Mouse (Mus musculus) kidney, postnatal 25 days (tissue): ENCODE measurements around the gene Grip1.
A peak's percentile ranks its signal among the peaks of the same experiment; 100 is the strongest.
"Not testable (repeated sequence)": the region's sequence is repeated elsewhere in the genome, so short reads cannot be mapped to it uniquely, and the experiment has no call there.

Source experiments
- DNase-seq, 2 experiments: peaks; one replicate each; pipeline ENCODE4 v3.0.0; 2021; ENCODE audit warnings: mixed read lengths in 2 of 2

Grip1 gene

DNA sequence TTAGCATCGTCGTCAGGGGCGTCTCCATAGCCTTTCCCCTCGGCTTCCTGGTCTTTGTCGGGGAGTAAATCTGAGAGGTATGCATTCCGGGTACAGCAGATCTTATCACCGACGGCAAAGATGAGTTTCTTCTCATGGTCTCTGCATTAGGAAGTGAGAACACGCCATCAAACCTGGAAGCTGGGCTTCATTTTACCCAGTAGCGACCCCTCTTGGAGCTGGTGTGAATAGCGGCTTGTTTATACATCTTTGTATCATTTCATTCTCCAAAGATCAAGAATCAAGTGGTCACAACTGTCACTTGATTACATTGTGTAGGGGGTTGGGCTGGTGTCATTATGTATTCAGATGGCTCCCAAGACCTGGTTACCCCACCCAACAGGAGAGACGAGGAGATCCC lies 638.9 kb downstream of the Grip1 start:
- DNase-seq: no peak

DNA sequence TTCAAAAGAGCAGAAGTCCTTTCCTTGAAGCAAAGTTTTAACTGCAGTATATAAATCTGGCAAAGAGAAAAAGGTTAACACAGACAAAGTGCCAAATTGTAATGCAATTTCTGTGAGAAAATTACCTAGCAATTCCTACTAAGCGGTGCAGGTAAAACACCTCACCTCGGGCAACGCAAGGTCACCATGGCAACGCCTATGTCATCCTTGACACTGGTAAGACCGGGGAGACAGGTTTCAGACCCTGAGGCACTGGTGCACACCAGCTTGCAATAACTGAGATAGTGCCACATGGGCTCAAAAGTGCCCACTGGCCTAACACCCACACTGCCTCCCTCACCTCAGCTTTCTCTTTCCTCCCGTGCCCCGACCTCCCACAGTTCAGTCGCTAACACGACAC lies 641.5 kb downstream of the Grip1 start:
- DNase-seq: no peak

DNA sequence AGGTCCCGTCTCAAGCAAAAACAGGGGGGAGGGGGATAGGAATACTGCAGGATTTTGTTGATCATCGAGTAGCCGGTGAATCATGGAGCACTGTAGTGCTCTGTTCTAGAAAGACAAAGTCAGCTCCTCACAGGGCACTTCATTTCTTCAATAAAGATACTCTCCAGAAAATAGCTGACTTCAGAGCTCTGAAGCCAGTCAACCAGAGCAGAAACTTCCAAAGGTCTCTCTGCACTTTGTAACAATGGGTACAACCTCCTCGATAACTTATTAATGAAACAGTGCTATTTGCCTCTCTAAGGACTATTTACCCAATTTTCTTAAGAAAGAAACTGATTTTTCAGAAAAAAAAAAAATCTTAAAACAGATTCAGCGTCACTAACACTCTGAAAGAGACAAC lies 642.1 kb downstream of the Grip1 start:
- DNase-seq: no peak

GRCm38 (mm10) chr10:120097564-120097963 lies 643.9 kb downstream of the Grip1 start:
- no peak for DNase-seq

- DNase-seq: no peak
These were observed 647.2 kb downstream of the Grip1 start for GRCm38 (mm10) chr10:120100806-120101205.

DNA sequence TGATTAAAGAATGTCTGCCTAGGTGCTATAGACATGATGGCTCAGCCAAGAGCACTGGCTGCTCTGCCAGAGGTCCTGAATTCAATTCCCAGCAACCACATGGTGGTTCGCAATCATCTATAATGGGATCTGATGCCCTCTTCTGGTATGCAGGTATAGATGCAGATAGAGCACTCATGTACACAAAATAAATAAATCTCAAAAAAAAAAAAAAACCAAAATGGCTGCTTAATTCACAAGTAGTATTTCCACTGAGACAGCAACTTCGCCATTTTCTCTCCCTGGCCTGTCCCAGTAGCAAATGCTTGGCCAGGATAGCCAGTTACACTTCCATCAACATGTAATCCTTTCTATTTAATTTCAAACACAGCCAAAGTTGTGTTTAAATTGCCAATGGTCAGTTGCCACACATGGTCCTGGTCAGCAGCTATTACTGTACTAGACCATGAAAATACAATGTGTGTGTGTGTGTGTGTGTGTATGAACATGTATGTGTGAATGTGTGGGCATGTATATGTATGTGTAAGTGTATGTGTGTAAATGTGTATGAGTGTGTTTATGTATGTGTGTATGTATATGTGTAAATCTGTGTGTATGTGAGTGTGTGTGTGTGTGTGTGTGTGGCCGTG lies 658.2 kb downstream of the Grip1 start:
- DNase-seq: no peak

- peak; percentile 98 to 99 for DNase-seq
These were observed 659.1 kb downstream of the Grip1 start, which contains the start of gene Helb for GRCm38 (mm10) chr10:120112507-120113396. Gene Helb (minus strand): TSS chr10:120112987.

GRCm38 (mm10) chr10:120113482-120113881 lies 659.9 kb downstream of the Grip1 start:
- not testable (repeated sequence) for DNase-seq

DNA sequence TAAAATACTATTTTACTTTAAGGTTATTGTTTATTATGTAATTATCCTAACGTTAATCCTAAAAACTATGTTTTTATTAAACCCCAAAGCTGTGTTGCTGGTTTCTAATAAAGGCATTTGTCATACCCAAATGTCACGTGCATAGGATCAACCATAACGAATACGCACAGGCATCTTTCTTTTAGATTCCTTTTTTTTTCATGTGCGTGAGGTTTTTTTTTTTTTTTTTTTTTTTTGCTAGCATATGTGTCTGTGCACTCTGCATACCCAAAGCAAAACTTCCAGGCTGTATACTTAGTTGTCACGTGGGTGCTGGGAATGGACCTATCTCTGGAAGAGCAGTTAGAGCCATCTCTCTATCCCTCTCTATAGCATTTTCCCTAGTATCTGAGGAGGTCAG lies 660.4 kb downstream of the Grip1 start:
- DNase-seq: no peak

DNA sequence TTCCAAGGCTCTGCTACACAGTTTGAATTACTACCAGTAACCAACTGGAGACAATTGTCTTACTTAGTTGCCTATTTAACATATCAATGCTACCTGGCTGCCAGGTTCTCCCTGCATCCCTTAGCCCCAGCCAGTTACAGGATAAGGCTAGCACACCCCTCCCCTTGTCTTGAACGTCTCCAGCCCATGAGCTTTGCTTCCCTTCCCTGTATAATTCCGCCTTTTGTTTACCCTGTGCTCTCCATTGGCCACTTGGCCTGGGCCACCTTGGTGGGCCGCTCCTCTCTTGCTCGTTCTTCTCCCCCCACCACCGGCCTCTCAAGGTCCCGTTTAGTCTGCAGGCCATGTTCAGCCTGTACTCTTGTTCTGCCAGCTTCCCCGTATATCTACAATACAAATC lies 660.9 kb downstream of the Grip1 start:
- DNase-seq: no peak

- no peak for DNase-seq
These were observed 661.6 kb downstream of the Grip1 start for GRCm38 (mm10) chr10:120115249-120115648.

DNA sequence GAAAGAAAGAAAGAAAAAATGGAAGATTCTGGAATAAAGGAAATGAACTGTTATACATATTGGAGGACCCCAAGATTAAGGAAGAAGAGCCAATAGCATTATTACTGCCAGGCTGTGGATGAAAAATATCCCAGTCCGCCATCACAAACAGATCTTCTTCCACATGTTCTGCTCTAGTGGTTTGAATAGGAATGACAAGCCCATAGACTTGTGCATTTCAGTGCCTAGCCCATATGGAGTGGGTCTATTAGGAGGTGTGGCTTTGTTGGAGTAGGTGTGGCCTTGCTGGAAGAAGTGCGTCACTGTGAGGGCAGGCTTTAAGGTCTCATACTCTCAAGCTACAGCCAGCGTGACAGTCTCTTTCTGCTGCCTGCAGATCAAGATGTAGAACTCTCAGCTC lies 670.1 kb downstream of the Grip1 start:
- DNase-seq: no peak

DNA sequence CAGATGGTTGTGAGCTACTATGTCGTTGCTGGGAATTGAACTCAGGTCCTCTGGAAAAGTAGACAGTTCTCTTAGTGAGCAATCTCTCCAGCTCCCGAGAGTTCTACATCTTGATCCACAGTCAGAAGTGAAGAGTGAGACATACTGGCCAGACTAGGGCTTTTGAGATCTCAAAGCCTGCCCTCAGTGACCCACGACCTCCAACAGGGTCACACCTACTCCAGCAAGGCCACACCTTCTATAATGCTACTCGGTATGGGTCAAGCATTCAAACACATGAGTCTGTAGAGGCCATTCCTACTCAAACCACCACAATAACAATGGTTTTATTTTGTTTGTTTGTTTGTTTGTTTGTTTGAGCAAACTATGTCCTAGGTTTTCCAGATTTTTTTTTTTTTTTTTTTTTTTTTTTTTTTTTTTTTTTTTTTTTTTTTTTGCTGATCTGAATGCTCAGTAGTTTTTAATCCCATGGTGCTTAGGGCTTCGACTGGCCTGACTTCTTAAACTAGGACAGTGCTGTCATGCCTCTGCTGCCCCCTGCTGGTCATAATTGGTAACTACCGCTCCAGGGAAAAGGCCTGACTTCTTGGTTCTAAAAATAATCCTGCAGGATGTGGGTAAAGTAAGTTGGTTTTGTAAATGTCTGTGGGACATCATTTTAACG lies 671.3 kb downstream of the Grip1 start:
- DNase-seq: peak; percentile 84 to 88

DNA sequence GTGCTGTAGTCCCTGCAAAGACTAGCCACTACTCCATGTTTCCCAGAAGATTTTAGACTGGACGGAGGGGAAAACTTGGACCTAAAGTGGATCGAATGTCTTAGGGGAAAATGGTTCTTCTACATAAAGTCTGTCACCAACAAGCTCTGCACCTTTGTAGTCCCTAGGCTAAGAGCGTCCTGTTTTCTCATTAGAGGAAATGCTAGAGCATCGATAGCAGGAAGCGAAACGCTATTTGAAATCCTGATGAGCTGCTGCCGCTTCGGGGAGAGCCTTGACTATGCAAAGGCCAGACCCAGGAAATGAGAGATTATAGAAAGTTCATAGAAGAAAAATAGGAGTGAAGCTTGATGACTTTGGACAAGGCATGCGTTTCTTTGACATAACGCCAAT lies 671.8 kb downstream of the Grip1 start:
- DNase-seq: no peak

DNA sequence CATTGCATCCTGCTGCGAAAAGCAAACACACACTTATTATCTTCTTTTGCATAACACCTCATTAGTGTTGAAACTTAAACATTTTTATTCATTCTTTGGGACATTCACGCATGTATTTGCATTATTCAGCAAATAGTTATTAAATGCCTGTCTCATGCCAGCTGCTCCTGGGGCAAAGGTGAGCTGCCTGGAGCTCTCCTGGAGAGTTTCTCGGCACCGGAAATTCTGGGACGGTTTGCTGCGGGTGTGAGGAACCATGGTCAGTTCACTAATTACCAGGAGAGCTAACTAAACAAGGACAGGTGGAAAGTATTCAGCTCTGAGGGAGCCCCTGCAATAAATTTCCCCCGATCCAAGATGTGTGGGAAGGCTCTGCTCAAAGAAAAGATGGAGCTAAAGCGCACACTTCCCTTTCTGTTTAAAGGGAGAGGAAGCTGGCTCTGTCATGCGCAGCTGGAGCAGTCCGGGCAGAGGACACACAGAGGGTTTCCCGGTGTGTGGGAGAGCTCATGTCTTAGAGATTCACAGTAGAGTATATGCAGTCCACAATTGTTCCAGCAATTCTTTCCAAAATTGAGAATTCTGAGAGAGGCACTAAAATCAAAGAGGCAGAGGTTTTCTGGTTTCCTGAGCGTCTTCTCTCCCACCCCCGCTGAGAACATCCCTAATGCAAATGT lies 675.1 kb downstream of the Grip1 start:
- peak; percentile 55 to 71 for DNase-seq

- peak; percentile 51 to 73 for DNase-seq
These were observed 677.0 kb downstream of the Grip1 start for GRCm38 (mm10) chr10:120130621-120131020.

DNA sequence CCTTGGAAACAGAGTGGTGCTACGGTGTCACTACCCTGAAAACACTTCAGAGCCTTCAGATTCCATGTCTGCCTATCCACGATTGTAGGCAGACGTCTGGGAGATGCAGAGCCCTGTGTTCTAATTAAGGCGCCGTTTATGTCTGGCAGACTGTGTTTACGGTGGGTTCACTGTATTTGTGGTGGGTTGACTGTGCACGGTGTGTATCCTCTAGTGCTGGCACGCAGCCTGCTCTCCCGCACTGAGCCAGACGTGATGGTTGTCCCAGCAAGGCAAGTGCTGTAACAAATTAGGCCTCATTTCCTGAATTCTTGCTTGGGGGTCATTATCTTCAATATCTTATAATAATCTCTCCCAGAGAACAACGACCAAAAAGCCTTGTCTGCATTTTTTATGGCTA lies 680.1 kb downstream of the Grip1 start:
- DNase-seq: no peak

- no peak for DNase-seq
These were observed 682.5 kb downstream of the Grip1 start for GRCm38 (mm10) chr10:120136020-120136562.
